Mouse (Mus musculus): ENCODE results near the gene Snd1.

DNA sequence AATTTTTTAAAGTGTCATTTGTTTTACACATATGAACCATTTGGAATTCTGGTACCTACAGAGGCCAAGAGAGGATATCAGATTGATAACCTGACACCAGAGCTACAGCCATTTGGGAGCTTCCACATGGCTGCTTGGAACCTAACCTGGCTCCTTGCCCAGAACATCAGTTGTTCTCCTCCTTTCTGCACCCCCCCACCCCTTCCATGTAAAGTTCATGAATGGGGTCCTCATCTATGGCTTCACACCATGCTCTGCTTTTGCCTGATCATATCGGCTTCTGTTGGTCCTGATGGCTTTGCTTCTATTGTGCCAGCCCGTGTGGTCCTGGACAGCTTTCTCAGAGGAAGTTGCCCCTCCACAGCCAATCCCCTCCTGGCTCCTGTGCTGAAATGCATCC, 156.0 kb downstream of the Snd1 start:
- TF ChIP-seq CTCF (IDR thresholded peaks at IDR 0.05; ENCODE audit: extremely low read depth, insufficient read depth, low read length), result no peak
- no peak for TF ChIP-seq POLR2A (IDR thresholded peaks at IDR 0.05; ENCODE audit: extremely low read depth, insufficient read depth, low read length)
